Mouse (Mus musculus) olfactory bulb, adult 2 months (tissue): ENCODE results near the gene Anks1b. TPM values are rescaled to one million over a fixed set of nuclear protein-coding genes. Genes with fewer than 3 reads are reported as not detected.

Source experiments
- H3K27ac ChIP-seq: fragments of 200-500 bp; 2 replicates; pipeline ENCODE4 v1.5.1; 2012; ENCODE audit warnings: low read depth, low read length; ENCODE audit not compliant: insufficient read depth
- H3K4me1 ChIP-seq: fragments of 200-500 bp; 2 replicates; pipeline ENCODE4 v1.6.1; 2012; ENCODE audit warnings: low read length; ENCODE audit not compliant: control insufficient read depth, insufficient read depth
- H3K4me3 ChIP-seq: fragments of 200-500 bp; 2 replicates; pipeline ENCODE4 v1.5.1; 2012; ENCODE audit warnings: mild to moderate bottlenecking, low read depth, low read length, moderate library complexity; ENCODE audit not compliant: insufficient read depth
- CTCF ChIP-seq: fragments of 200-500 bp; IDR thresholded peaks from 2 replicates; pipeline ENCODE4 v1.5.1; 2012; ENCODE audit warnings: low read depth, mild to moderate bottlenecking, low read length, moderate library complexity; ENCODE audit not compliant: insufficient read depth
- POLR2A ChIP-seq: fragments of 200-500 bp; IDR thresholded peaks from 2 replicates; pipeline ENCODE4 v1.6.1; 2012; ENCODE audit warnings: mild to moderate bottlenecking, low read depth, low read length, moderate library complexity; ENCODE audit not compliant: insufficient read depth
- WGBS: fragments of 180-500 bp; shearing (Covaris S2); methylation state at CpG from one replicate; pipeline ENCODE4 v1.1.7; 2018; 5-methylcytosine and 5-hydroxymethylcytosine counted together
- polyA plus RNA-seq: library from polyadenylated mRNA; stranded (reverse); fragments of >200 nt; gene quantifications from 2 replicates; pipeline ENCODE4 v1.2.4, GENCODE M21; 2012; ENCODE audit warnings: low replicate concordance; ENCODE audit not compliant: missing spikeins, insufficient read depth, insufficient read length

The Anks1b gene
- polyA plus RNA-seq, 1 experiment, result not detected

GRCm38 (mm10) chr10:90531813-90532212, 658.5 kb downstream of the Anks1b start:
- H3K27ac ChIP-seq, result no peak overlapping the region
- 38% methylated on average over 1 of the region's 1 CpGs for WGBS
- H3K4me3 ChIP-seq, result no peak overlapping the region
- no peak for TF ChIP-seq POLR2A
- TF ChIP-seq CTCF, result no peak
- no peaks in the 10 kb centered on the region for H3K4me1 ChIP-seq

- TF ChIP-seq POLR2A (no peak), CTCF (no peak)
- Histone ChIP-seq H3K4me1 (no peaks in the 10 kb centered on the region), H3K27ac (no peak overlapping the region), H3K4me3 (no peak overlapping the region)
- WGBS, result 98% methylated on average over 2 of the region's 2 CpGs
Observed at GRCm38 (mm10) chr10:90535370-90535769, 662.1 kb downstream of the Anks1b start.

GRCm38 (mm10) chr10:90546635-90547034, 673.3 kb downstream of the Anks1b start:
- no peaks in the 10 kb centered on the region for H3K4me1 ChIP-seq
- TF ChIP-seq CTCF (no peak), POLR2A (no peak)
- no peak overlapping the region for H3K4me3 ChIP-seq
- no peak overlapping the region for H3K27ac ChIP-seq
- WGBS, result 40% methylated on average over 3 of the region's 3 CpGs

- WGBS, result 31% methylated on average over 7 of the region's 7 CpGs
- Histone ChIP-seq H3K27ac (no peak overlapping the region), H3K4me1 (no peaks in the 10 kb centered on the region; the same call in 1 of the 2 replicates), H3K4me3 (no peak overlapping the region)
- no peak for TF ChIP-seq POLR2A
- TF ChIP-seq CTCF, result no peak
Observed at GRCm38 (mm10) chr10:90562906-90563305, 689.6 kb downstream of the Anks1b start.

GRCm38 (mm10) chr10:90576191-90577098, 703.1 kb downstream of the Anks1b start:
- Histone ChIP-seq H3K4me1 (peaks cover 2% of the 10 kb centered on the region; the same call in 1 of the 2 replicates), H3K27ac (peak overlapping the region; percentile 85), H3K4me3 (peak overlapping the region; percentile 69)
- WGBS, result 5% methylated on average over 29 of the region's 29 CpGs
- TF ChIP-seq CTCF (no peak), POLR2A (no peak; the same call in 1 of the 2 replicates)

- Histone ChIP-seq H3K4me3 (peak overlapping the region; percentile 69), H3K27ac (peak overlapping the region; percentile 85)
Observed at GRCm38 (mm10) chr10:90577099-90577461, 703.8 kb downstream of the Anks1b start.

GRCm38 (mm10) chr10:90577777-90578176, 704.5 kb downstream of the Anks1b start:
- Histone ChIP-seq H3K4me3 (peak overlapping the region; percentile 37), H3K27ac (peak overlapping the region; percentile 61), H3K4me1 (peaks cover 2% of the 10 kb centered on the region; the same call in 1 of the 2 replicates)
- WGBS, result 24% methylated on average over 9 of the region's 9 CpGs
- TF ChIP-seq CTCF (no peak), POLR2A (no peak)

More at GRCm38 (mm10) chr10:90577099-90577461, 703.8 kb downstream of the Anks1b start:
- peaks cover 2% of the 10 kb centered on the region; the same call in 1 of the 2 replicates for H3K4me1 ChIP-seq
- TF ChIP-seq POLR2A (no peak), CTCF (no peak)
- WGBS, result 9% methylated on average over 6 of the region's 6 CpGs

GRCm38 (mm10) chr10:90579970-90580369, 706.7 kb downstream of the Anks1b start:
- Histone ChIP-seq H3K27ac (0 out of 2 replicates have a peak overlapping the region, but pooled peaks have one; percentile 20), H3K4me1 (peaks cover 2% of the 10 kb centered on the region; the same call in 1 of the 2 replicates), H3K4me3 (peak overlapping the region; percentile 31; the same call in 1 of the 2 replicates)
- no peak for TF ChIP-seq CTCF
- no peak for TF ChIP-seq POLR2A
- 44% methylated on average over 5 of the region's 5 CpGs for WGBS

GRCm38 (mm10) chr10:90584052-90584451, 710.7 kb downstream of the Anks1b start:
- Histone ChIP-seq H3K4me1 (peaks cover 2% of the 10 kb centered on the region; the same call in 1 of the 2 replicates), H3K27ac (0 out of 2 replicates have a peak overlapping the region, but pooled peaks have one; percentile 37), H3K4me3 (no peak overlapping the region)
- WGBS, result 39% methylated on average over 4 of the region's 4 CpGs
- no peak for TF ChIP-seq CTCF
- TF ChIP-seq POLR2A, result no peak
